Mouse (Mus musculus): Measurements from ENCODE around the gene Gmds.

Gene Gmds

GRCm38 (mm10) chr13:31812701-31813100 is 525.8 kb downstream of the Gmds start:
- DNase-seq (ENCODE audit: low read depth, low spot score), result no peak

GRCm38 (mm10) chr13:31811542-31812021 is 527.0 kb downstream of the Gmds start:
- no peak for DNase-seq (ENCODE audit: low read depth, low spot score)

- no peak for DNase-seq (ENCODE audit: low read depth, low spot score)
Observed at GRCm38 (mm10) chr13:31810693-31811541, 527.6 kb downstream of the Gmds start.

GRCm38 (mm10) chr13:31810375-31810692 is 528.2 kb downstream of the Gmds start:
- DNase-seq (ENCODE audit: low read depth, low spot score), result no peak

GRCm38 (mm10) chr13:31809701-31810100 is 528.8 kb downstream of the Gmds start:
- DNase-seq (ENCODE audit: low read depth, low spot score), result no peak

GRCm38 (mm10) chr13:31808804-31809420 is 529.6 kb downstream of the Gmds start:
- DNase-seq (ENCODE audit: low read depth, low spot score), result no peak

GRCm38 (mm10) chr13:31808116-31808803 is 530.3 kb downstream of the Gmds start:
- no peak for DNase-seq (ENCODE audit: low read depth, low spot score)

GRCm38 (mm10) chr13:31807736-31808115 is 530.8 kb downstream of the Gmds start:
- DNase-seq (ENCODE audit: low read depth, low spot score), result no peak

- no peak for DNase-seq (ENCODE audit: low read depth, low spot score)
Observed at GRCm38 (mm10) chr13:31806890-31807735, 531.4 kb downstream of the Gmds start.

GRCm38 (mm10) chr13:31806428-31806832 is 532.1 kb downstream of the Gmds start, which contains the start of gene Foxc1:
Gene Foxc1 (plus strand): TSS chr13:31806633.
- no peak for DNase-seq (ENCODE audit: low read depth, low spot score)

GRCm38 (mm10) chr13:31805831-31806427 is 532.6 kb downstream of the Gmds start:
- DNase-seq (ENCODE audit: low read depth, low spot score), result no peak

GRCm38 (mm10) chr13:31804571-31804970 is 534.0 kb downstream of the Gmds start:
- DNase-seq (ENCODE audit: low read depth, low spot score), result no peak

GRCm38 (mm10) chr13:31803166-31804093 is 535.1 kb downstream of the Gmds start:
- DNase-seq (ENCODE audit: low read depth, low spot score), result no peak

GRCm38 (mm10) chr13:31802447-31802846 is 536.1 kb downstream of the Gmds start:
- DNase-seq (ENCODE audit: low read depth, low spot score), result no peak

- no peak for DNase-seq (ENCODE audit: low read depth, low spot score)
Observed at GRCm38 (mm10) chr13:31801703-31802305, 536.7 kb downstream of the Gmds start.

- no peak for DNase-seq (ENCODE audit: low read depth, low spot score)
Observed at GRCm38 (mm10) chr13:31800581-31801576, 537.7 kb downstream of the Gmds start.

GRCm38 (mm10) chr13:31798075-31798474 is 540.5 kb downstream of the Gmds start:
- no peak for DNase-seq (ENCODE audit: low read depth, low spot score)

GRCm38 (mm10) chr13:31797346-31797745 is 541.2 kb downstream of the Gmds start:
- no peak for DNase-seq (ENCODE audit: low read depth, low spot score)
